Mouse (Mus musculus) c-Kit-negative CD71-positive TER-119-positive erythroid progenitor cells, embryonic 14.5 days (primary cell): ENCODE measurements around the gene Armc6.
"Not testable (repeated sequence)": the region's sequence is repeated elsewhere in the genome, so short reads cannot be mapped to it uniquely, and the experiment has no call there.

ENCODE experiments used
- DNase-seq: peaks from one replicate; pipeline ENCODE4 v3.0.0-alpha.2; 2013; ENCODE audit warnings: low read depth, low spot score

The Armc6 gene

DNA sequence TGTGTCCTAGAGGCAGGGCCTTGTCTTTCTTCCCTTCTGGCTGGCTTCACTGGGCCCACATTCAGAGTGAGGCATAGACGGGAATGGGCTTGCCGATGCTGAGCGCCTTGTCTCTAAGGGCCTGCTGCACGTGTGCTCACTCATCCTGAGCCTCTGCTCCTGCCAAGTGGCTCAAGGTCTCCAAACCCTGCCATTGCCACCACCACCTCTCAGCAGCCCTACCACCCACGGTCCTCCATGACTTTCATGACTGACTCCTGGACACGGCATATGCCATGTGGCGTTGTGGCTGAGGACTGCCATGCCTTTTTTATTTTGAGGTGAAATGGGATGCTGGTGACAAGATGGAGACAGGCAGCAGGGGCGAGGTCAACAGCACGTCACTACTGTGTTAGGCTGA lies 3.4 kb downstream of the Armc6 start:
- DNase-seq = no peak

- no peak for DNase-seq
Observed at GRCm38 (mm10) chr8:70227997-70228396, 6.3 kb downstream of the Armc6 start.

- no peak for DNase-seq
Observed at GRCm38 (mm10) chr8:70223341-70223740, 10.9 kb downstream of the Armc6 start.

- no peak for DNase-seq
Observed at GRCm38 (mm10) chr8:70222041-70222440, 12.2 kb downstream of the Armc6 start.

DNA sequence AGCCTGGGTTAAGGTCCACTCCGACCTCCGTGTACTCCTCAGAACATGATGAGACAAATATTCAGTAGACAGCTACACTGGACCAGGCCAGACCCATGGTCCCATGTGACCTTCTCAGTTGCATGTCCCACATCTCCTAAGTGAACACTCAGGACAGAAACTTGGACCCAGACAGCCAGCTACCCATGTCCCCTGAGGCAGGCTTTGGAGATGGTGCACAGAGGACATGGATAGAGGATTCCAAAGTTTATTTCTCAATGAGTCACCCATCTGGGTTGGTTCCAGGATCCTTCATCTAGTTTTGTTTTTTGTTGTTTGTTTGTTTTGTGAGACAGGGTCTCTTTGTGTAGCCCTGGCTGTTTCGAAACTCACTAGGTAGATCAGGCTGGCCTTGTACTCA lies 13.4 kb downstream of the Armc6 start:
- no peak for DNase-seq

DNA sequence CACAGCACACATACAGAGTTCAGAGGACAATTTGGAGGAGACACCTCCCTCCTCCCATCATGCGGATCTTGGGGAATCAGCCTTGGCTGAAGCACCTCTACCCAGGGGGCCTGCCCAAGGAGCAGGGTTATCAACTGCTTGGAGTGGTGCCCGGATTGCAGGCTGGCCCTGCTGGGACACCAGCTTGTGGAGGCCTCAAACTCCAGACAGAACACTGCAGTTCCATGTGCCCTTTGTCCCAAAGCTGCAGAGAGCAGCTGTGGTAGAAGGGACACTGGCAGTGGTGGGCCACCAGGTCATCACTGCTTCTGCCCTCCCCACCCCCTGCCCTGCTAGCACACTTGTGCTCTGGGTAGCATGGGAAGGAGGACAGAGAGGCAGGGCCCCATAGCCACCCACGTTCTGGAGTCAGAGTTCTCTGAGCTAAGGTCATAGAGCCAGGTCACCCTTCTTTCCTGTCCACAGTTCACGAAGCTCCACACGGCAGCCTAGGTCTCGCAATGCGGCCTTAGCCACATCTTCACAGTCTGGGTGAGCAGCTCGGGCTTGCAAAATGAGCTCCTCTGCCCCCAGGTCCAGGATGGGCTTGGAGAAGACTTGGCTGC lies 13.9 kb downstream of the Armc6 start:
- DNase-seq = no peak

DNA sequence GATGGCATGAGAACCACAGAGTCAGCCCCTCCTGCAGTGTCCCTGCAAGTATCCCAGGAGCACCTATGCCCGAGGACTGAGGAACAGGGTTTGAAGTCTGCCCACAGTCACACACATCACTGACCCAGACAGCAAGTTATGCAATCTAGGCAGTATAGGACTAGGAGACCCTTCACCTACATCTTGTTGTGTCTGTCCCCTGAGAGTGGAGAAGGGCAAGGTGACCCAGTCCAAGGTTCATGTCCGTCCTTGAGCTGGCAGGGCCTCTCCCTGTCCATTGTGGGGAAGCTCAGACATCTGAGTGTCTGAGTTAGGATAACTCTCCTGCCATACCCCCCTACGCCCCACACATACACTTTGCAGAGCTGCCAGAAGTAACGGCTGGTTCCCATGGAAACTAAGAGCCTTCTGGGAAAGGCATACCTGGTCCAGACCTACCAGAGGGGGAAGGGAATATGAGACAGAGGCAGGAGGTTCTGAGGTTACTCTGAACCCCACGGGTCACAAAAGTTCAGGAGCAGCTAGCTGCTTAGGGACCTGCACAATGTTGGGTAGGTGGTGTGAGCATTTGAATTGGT lies 15.1 kb downstream of the Armc6 start:
- no peak for DNase-seq

DNA sequence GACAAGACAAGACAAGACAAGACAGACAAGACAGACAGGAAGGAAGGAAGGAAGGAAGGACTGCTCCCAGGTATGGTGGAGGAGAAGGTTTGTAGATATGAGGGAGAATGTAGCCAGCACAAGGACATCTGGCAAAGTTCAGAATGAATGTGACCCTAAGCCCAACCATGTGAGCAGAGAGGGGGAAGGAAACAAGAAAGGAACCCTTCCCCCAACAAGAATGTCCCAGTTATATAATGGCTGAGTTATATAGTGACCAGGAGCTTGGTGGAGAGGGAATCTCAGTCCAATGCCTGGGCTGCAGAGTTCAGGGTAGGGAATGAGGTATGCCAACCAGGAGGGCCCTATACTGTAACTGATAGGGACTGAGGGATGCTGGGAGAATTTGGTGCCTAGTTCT lies 16.8 kb downstream of the Armc6 start:
- DNase-seq = no peak

GRCm38 (mm10) chr8:70216566-70216965 lies 17.7 kb downstream of the Armc6 start:
- DNase-seq = no peak

- not testable (repeated sequence) for DNase-seq
Observed at GRCm38 (mm10) chr8:70216161-70216560, 18.1 kb downstream of the Armc6 start.

GRCm38 (mm10) chr8:70215092-70215491 lies 19.2 kb downstream of the Armc6 start:
- DNase-seq = no peak

- DNase-seq = no peak
Observed at GRCm38 (mm10) chr8:70214411-70214810, 19.9 kb downstream of the Armc6 start.

DNA sequence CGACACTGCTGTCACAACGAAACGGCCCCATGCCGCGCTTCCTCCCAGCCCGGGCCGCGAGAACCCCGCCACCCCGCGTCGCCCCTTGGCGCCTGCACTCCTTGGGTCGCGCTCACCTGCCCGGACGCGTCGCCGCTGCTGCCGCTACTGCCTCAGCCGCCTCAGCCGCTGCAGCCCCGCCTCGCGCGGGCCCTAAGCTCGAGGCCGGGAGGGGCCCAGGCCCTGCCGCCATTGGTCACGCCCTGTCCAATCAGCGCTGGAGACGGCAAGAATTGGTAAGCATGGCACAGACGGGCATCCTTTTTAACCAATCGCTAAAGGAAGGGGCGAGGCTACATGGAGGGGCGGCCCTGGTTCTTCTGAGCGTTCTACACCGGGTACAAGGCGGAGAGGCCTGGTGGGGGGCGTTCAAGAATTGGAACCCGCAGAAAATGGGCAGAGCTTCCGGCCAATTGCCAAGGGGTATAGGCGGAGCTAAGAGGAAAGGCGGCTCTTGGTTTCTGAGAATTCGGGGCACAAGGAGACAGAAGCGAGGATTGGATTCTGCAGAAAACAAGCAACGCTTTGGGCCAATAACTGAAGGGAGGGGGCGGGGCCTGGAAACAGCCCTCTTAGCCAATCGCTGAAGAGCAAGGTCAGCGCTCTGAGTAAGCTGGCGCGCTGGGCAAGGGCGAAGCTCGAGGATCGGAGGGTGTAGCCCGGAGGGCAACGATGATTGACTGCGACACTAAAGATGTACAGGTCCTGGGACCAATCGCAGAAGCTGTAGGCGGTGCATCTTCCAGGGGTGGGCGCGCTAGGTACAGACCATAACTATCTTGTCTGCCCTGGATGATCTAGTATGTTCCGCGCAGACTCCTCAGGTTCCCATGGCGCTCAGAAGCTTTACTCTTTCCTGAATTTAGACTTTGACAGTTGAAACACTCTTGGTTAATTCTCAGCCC lies 21.9 kb downstream of the Armc6 start, which contains the start of gene Slc25a42:
Slc25a42 (minus strand) TSS at position 194 of the 944 bp plus-strand sequence.
- DNase-seq = peak; percentile 98

GRCm38 (mm10) chr8:70211726-70212111 lies 22.5 kb downstream of the Armc6 start:
- no peak for DNase-seq

- DNase-seq = no peak
Observed at GRCm38 (mm10) chr8:70211275-70211674, 23.0 kb downstream of the Armc6 start.

DNA sequence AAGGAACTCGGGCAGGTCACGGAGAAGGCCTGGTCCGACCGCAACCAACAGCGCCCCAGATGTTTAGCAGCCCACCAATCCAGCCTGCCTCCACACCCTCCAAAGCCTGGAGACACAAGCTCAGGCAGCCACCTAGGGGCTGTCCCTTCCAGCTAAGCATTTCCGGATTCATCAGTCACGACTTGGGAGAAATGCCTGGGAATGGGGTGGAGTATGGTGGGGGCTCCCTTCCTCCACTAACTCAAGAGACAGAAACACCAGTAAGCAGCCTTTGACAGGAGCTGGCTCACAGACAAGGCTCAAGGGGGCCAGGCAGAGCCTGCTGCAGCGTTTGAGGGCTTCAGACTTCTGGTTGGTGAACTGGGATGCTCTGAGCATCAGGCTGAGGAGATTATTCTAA lies 23.7 kb downstream of the Armc6 start:
- DNase-seq = no peak

- DNase-seq = no peak
Observed at GRCm38 (mm10) chr8:70208130-70208529, 26.1 kb downstream of the Armc6 start.

DNA sequence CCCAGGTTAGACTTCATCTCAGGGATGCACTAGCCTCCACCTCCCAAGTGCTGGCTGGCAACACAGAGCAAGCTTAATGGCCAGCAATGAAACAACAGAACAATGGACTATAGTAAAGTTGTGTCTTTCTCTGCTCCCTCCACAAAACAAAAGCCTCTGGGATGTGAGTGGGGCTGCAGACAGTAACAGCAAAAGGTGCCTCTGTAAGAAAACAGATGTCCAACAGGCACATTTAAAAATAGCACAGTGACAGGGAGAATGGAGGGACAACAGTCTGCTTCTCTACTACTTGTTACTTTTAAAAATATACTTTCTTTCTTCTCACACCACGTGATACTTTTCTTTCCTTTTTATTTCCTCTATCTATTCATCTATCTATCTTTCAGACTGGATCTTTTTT lies 29.5 kb downstream of the Armc6 start:
- DNase-seq = no peak

DNA sequence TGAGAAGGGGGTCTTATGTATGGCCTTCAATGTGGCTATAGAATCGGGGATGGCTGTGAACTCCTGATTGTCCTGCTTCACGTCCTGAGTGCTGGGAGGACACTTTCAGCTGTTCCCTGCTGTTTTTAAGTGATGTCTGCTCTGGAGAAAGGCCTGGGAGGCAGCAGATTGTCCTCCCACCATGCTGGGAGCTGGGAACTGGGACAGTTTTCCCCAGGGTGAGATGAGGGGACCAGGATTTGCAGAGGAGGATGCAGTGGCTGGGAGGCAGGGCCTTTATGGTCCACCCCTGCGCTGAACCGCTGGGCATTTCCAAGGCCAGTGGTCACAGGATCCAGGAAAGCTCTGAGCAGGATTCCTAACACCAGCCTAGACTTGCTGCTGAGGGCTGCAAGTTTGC lies 31.2 kb downstream of the Armc6 start:
- DNase-seq = no peak

DNA sequence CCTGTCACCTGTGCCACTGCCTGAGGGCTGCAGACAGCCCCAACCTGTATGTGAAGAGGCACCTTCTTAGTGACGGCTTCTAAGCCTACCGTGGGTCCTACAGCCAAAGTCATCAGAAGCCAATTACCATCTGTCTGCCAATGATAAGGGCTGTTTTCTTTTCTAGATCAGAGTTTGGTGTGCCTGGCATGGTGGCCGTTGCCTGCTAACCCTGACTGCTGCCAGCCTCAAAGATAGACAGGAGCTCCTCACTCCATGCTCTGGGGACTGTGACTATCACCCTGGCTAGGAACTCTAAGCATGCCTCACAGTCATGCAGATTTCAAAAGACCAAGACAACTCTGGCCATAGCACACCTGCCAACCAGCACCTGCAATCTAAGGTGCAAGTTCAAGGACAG lies 32.8 kb downstream of the Armc6 start:
- peak; percentile 69 for DNase-seq

DNA sequence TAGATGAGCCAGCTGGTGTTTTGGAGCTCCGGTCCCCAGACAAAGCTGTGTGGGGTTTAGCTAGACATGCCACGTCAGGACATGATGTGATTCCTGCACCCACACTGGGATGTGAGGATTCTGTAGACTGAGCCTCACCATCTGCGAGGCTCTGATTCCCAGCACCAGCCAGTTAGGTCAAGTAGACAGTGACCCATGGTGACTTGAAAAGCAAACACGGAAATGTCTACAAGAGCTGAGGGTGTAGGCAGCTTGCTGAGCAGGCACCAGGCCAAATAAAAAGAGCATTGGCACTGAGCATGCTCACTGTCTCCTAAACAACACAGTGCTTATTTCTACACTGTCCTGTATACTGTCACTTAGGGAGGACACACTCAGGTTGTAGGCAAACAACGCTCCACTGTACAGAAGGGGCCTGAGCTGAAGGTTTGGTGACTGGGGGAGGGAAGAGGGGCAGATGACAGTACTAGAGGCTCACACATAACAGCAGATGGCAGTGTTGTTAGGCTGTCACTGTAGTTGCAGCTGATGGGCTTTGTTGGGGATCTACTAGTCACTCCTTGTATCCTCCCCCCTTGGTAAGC lies 34.1 kb downstream of the Armc6 start:
- no peak for DNase-seq

DNA sequence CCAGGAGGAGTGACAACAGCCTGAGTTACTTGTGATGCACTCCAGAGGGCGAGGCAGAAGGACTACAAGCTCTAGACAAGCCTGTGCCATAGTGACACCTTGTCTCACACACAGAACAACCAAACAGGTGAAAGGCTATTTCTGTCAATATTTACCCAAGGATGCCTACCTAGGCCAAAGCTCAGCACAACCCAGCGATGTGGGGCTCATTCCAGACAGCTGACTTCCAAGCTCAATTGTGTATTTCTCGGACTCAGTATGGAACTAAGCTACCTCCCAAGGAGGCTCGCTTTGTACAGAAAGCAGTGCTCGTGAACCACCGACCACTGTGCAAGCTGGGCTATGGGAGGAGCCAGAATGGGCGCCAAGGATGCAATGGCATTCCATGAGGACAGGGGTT lies 36.7 kb downstream of the Armc6 start:
- no peak for DNase-seq
